Mouse (Mus musculus) spleen, adult 2 months (tissue): Measurements from ENCODE around the gene Efemp2. TPM values are rescaled to one million over a fixed set of nuclear protein-coding genes. Genes with fewer than 3 reads are reported as not detected.
"Not testable (repeated sequence)": the region's sequence is repeated elsewhere in the genome, so short reads cannot be mapped to it uniquely, and the experiment has no call there.

ENCODE experiments used
- DNase-seq, 2 experiments: peaks; one replicate each; pipeline versions ENCODE4 v3.0.0 to v3.0.0-alpha.2; 2012 to 2021; ENCODE audit warnings: low spot score in 2 of 2, low read depth in 1 of 2
- H3K27ac ChIP-seq: fragments of 200-500 bp; 2 replicates; pipeline ENCODE4 v1.5.1; 2012; ENCODE audit warnings: low read length, inconsistent platforms; ENCODE audit not compliant: insufficient read depth
- H3K27me3 ChIP-seq: fragments of 200-500 bp; 2 replicates; pipeline ENCODE4 v1.6.1; 2012; ENCODE audit warnings: mild to moderate bottlenecking, moderate library complexity, low read length, inconsistent platforms; ENCODE audit not compliant: control insufficient read depth, insufficient read depth
- H3K36me3 ChIP-seq: fragments of 200-500 bp; 2 replicates; pipeline ENCODE4 v1.6.1; 2012; ENCODE audit warnings: mild to moderate bottlenecking, low read length, inconsistent platforms; ENCODE audit not compliant: control insufficient read depth, insufficient read depth
- H3K4me1 ChIP-seq: fragments of 200-500 bp; 2 replicates; pipeline ENCODE4 v1.6.1; 2011; ENCODE audit warnings: inconsistent platforms; ENCODE audit not compliant: control insufficient read depth, insufficient read depth, insufficient read length
- H3K4me3 ChIP-seq: fragments of 200-500 bp; 2 replicates; pipeline ENCODE4 v1.5.1; 2011; ENCODE audit warnings: mild to moderate bottlenecking, inconsistent platforms; ENCODE audit not compliant: insufficient read depth, insufficient read length; ENCODE audit errors: extremely low read depth
- CTCF ChIP-seq: fragments of 200-500 bp; IDR thresholded peaks from 2 replicates; pipeline ENCODE4 v1.5.1; 2011; ENCODE audit warnings: mild to moderate bottlenecking, inconsistent platforms; ENCODE audit not compliant: insufficient read depth, insufficient read length, insufficient replicate concordance; ENCODE audit errors: extremely low read depth
- POLR2A ChIP-seq: fragments of 200-500 bp; IDR thresholded peaks from 2 replicates; pipeline ENCODE4 v1.6.1; 2011; ENCODE audit warnings: low read depth, low read length, inconsistent platforms
- WGBS: fragments of 180-500 bp; shearing (Covaris S2); methylation state at CpG from one replicate; pipeline ENCODE4 v1.1.7; 2018; 5-methylcytosine and 5-hydroxymethylcytosine counted together
- polyA plus RNA-seq: library from polyadenylated mRNA; depleted of rRNA; stranded (reverse); fragments of >200 nt; gene quantifications from 2 replicates; pipeline ENCODE4 v1.2.3, GENCODE M21; 2012

Efemp2 gene
- polyA plus RNA-seq, 1 experiment, result 21.7 TPM

- H3K4me3 ChIP-seq, result peak within 1 kb of the TSS; percentile 73
- peaks cover 25% of the 10 kb centered on the region for H3K36me3 ChIP-seq
- H3K27me3 ChIP-seq, result no peaks in the 10 kb centered on the region
- DNase-seq, result peak; percentile 88 to 95
- TF ChIP-seq POLR2A, result peak; percentile 96
- TF ChIP-seq CTCF, result no peak
- peaks cover 8% of the 10 kb centered on the region; the same call in 1 of the 2 replicates for H3K4me1 ChIP-seq
- H3K27ac ChIP-seq, result peak within 1 kb of the TSS; percentile 99
- 1% methylated on average over 62 of the region's 62 CpGs for WGBS
Measured at GRCm38 (mm10) chr19:5490313-5490897, 16.7 kb downstream of the Efemp2 start, which contains the start of gene Cfl1. Cfl1 (plus strand) TSS chr19:5490455.

GRCm38 (mm10) chr19:5490898-5491708, 17.3 kb downstream of the Efemp2 start:
- TF ChIP-seq POLR2A (peak; percentile 30), CTCF (no peak)
- Histone ChIP-seq H3K27me3 (no peaks in the 10 kb centered on the region), H3K4me1 (peaks cover 8% of the 10 kb centered on the region; the same call in 1 of the 2 replicates), H3K36me3 (peaks cover 26% of the 10 kb centered on the region), H3K27ac (peak overlapping the region; percentile 97), H3K4me3 (peak overlapping the region; percentile 72)
- under 1% methylated on average over 59 of the region's 59 CpGs for WGBS
- peak; percentile 87 to 89 for DNase-seq

- Histone ChIP-seq H3K36me3 (peaks cover 39% of the 10 kb centered on the region), H3K27me3 (no peaks in the 10 kb centered on the region), H3K4me1 (no peaks in the 10 kb centered on the region), H3K27ac (no peak overlapping the region), H3K4me3 (no peak overlapping the region)
- DNase-seq, result no peak
- no peak for TF ChIP-seq POLR2A
- TF ChIP-seq CTCF, result no peak
- 81% methylated on average over 4 of the region's 4 CpGs for WGBS
Measured at GRCm38 (mm10) chr19:5492641-5493040, 18.9 kb downstream of the Efemp2 start.

GRCm38 (mm10) chr19:5493301-5493721, 19.6 kb downstream of the Efemp2 start:
- 66% methylated on average over 9 of the region's 9 CpGs for WGBS
- not testable (repeated sequence) for H3K27me3 ChIP-seq, H3K4me1 ChIP-seq, H3K4me3 ChIP-seq, H3K27ac ChIP-seq, DNase-seq
- peaks cover 41% of the 10 kb centered on the region for H3K36me3 ChIP-seq

- TF ChIP-seq POLR2A (no peak), CTCF (no peak)
- no peak overlapping the region for H3K27ac ChIP-seq
- DNase-seq, result no peak
- H3K4me3 ChIP-seq, result no peak overlapping the region
- 86% methylated on average over 3 of the region's 3 CpGs for WGBS
- peaks cover 41% of the 10 kb centered on the region for H3K36me3 ChIP-seq
- H3K27me3 ChIP-seq, result no peaks in the 10 kb centered on the region
- H3K4me1 ChIP-seq, result no peaks in the 10 kb centered on the region
Measured at GRCm38 (mm10) chr19:5494314-5494713, 20.6 kb downstream of the Efemp2 start.

GRCm38 (mm10) chr19:5495353-5496051, 21.7 kb downstream of the Efemp2 start:
- no peak for TF ChIP-seq CTCF
- peaks cover 41% of the 10 kb centered on the region for H3K36me3 ChIP-seq

GRCm38 (mm10) chr19:5496052-5496370, 22.3 kb downstream of the Efemp2 start:
- no peak for DNase-seq
- Histone ChIP-seq H3K27me3 (no peaks in the 10 kb centered on the region), H3K36me3 (peaks cover 41% of the 10 kb centered on the region), H3K4me3 (no peak overlapping the region), H3K27ac (no peak overlapping the region), H3K4me1 (no peaks in the 10 kb centered on the region)
- WGBS, result 94% methylated on average over 16 of the region's 16 CpGs
- no peak for TF ChIP-seq POLR2A
- no peak for TF ChIP-seq CTCF

More at GRCm38 (mm10) chr19:5495353-5496051, 21.7 kb downstream of the Efemp2 start:
- no peaks in the 10 kb centered on the region for H3K4me1 ChIP-seq
- DNase-seq, result no peak
- H3K27ac ChIP-seq, result no peak overlapping the region
- no peak overlapping the region for H3K4me3 ChIP-seq
- H3K27me3 ChIP-seq, result no peaks in the 10 kb centered on the region
- WGBS, result 89% methylated on average over 12 of the region's 12 CpGs
